Mouse (Mus musculus): ENCODE data around the gene Rsbn1l.

- TF ChIP-seq CTCF (IDR thresholded peaks at IDR 0.05; ENCODE audit: control insufficient read depth, insufficient read depth, insufficient read length) (no peak), USF1 (IDR thresholded peaks at IDR 0.05; ENCODE audit: low read depth) (no peak), CEBPB (IDR thresholded peaks at IDR 0.05; ENCODE audit: low read depth) (no peak)
Measured at GRCm38 (mm10) chr5:20950093-20950492, 6.1 kb downstream of the Rsbn1l start.
